Mouse (Mus musculus): ENCODE measurements around the gene Slc25a43. TPM values are rescaled to one million over a fixed set of nuclear protein-coding genes. Genes with fewer than 3 reads are reported as not detected.

Gene Slc25a43
- total RNA-seq, 2 experiments from 2014 or later: 1.6 to 2.1 TPM

DNA sequence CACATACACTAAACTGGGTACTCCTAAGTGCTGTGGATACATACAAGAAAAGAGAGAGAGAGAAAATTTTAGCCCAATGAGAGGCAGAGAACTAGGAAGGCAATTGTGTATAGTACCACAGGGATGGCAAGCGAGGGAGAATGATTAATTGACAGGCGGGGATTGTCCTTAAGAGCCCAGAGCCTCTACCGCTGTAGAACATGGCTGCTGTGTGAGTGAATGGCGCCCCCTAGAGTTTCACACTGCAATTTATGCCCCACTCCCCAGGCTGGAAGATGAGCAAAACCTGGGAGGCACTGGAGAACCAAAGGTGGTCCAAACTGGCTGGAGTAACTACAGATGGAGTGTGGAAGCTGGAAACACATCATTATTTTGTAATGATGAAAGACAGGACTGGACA lies 76.7 kb downstream of the Slc25a43 start:
- no peak for DNase-seq (ENCODE audit: low spot score in 2 of 2)

DNA sequence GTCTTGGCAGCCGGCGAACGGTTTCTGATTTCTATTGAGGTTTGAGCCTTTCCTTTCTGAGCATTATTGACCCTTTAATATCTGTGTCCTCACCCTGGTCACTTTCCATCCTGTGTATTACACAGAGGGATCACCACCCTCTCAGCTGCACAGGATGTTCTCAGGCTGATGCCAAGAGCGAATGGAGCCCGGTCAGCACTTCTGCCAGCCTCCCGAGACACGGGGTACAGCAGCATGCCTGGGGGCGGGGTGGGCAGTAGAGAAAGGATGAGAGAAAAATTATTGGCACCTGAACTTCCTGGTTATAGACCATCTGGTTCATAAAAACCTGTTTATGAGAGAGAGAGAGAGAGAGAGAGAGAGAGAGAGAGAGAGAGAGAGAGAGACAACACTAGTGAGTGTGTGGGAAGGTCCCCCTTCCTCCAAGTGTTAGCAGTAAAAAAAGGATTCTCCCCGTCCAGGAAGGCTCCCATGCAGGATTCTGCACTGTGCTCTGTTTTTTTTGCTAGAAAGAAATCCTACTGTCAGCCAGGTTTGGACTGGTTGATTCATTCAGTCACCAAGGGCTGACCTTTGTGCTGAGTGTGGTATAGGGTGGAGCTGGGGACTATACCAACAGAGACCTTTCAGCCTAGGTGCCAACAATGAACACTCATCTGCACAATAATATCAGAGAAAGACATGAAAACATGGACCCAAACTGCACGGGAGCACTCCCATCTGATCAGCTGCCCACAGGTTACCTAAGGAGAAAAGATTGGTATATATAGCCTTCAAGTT lies 80.7 kb downstream of the Slc25a43 start:
- no peak for DNase-seq (ENCODE audit: low spot score in 2 of 2)

DNA sequence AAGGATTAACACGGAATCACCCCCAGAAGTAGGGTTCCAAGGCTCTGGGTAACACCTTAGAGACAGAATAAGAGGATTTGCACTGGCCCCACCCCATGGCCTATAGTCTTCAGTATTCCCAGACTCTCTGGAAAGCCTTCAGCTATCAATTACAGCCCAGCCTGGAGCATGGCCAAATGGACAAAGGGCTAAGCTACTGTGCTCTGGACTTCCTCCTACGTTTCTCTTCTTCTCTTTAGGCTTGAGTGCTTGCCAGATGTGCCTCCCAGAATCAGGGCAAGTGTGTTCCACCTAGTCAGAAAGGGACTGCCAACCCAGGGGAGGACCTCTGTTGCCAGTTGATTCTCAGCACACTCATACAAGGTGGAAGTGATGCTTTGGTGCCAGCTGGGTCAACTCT lies 81.6 kb downstream of the Slc25a43 start:
- no peak for DNase-seq (ENCODE audit: low spot score in 2 of 2)

Other genes with a start within 250 kb of the Slc25a43 start
- 100 to 1,000 TPM; 335 to 360 TPM for gene Pgrmc1, start 145.5 kb upstream of the Slc25a43 start, total RNA-seq (2021)
- 10 to 100 TPM in 1 of 2 experiments, 1 to 10 TPM in 1; 9.6 to 10.6 TPM for gene Akap17b, start 98.3 kb upstream of the Slc25a43 start, total RNA-seq (2021)
- gene Slc25a5, start 52.0 kb downstream of the Slc25a43 start, total RNA-seq (2021): 100 to 1,000 TPM; 427 to 429 TPM
- gene Ube2a, start 130.2 kb downstream of the Slc25a43 start, total RNA-seq (2021): 10 to 100 TPM; 47.9 to 52.3 TPM
- gene C330007P06Rik, start 130.5 kb downstream of the Slc25a43 start, total RNA-seq (2021): 10 to 100 TPM; 39.2 to 41.0 TPM
- 1 to 10 TPM; 7.8 to 8.4 TPM for gene Nkrf, start 159.2 kb downstream of the Slc25a43 start, total RNA-seq (2021)
- 10 to 100 TPM; 30.8 to 35.1 TPM for gene Sept6, start 248.1 kb downstream of the Slc25a43 start, total RNA-seq (2021)

All from adrenal gland, postnatal 4 days (tissue).